Mouse (Mus musculus): ENCODE results near the gene Myh9.

DNA sequence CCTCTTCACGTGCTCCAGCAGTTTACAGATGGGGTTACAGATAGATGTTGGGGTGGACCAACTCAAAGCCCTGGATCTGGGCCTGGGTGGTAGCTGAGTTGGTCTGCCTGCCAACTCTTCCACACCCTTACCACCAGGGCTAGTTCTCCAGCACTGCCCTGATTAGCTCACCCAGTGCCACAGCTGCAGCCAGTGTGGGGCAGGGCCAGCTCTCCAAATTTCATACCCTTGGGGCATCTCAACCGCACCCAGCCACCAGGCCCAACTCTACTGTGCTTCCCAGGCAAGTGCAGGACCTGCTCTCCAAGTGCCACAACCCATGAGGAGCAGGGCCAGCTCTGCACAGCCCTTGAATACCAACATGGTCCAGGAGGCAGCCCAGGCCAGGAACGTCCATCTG, 37.8 kb upstream of the Myh9 start:
- TF ChIP-seq CTCF (IDR thresholded peaks at IDR 0.05; ENCODE audit: low read depth) (no peak), EP300 (optimal IDR thresholded peaks at IDR 0.05) (no peak)

Data from stomach, postnatal 0 days (tissue).